Mouse (Mus musculus): ENCODE data around the gene Nup85. TPM values are rescaled to one million over a fixed set of nuclear protein-coding genes. Genes with fewer than 3 reads are reported as not detected.

Gene Nup85
- polyA plus RNA-seq, 1 experiment, result 99.9 TPM

- Histone ChIP-seq H3K4me1 (ENCODE audit: control insufficient read depth, insufficient read depth, low read length) (no peaks in the 10 kb centered on the region), H3K36me3 (ENCODE audit: control insufficient read depth, insufficient read depth, low read length, poor library complexity, severe bottlenecking) (peaks cover 25% of the 10 kb centered on the region), H3K4me3 (ENCODE audit: low read depth, low read length) (peak overlapping the region; percentile 99), H3K27ac (ENCODE audit: insufficient read depth, low read length) (peak overlapping the region; percentile 74), H3K9me3 (replicated peaks; ENCODE audit: control insufficient read depth, insufficient read depth, low read length, poor library complexity, severe bottlenecking) (no peaks in the 10 kb centered on the region; the same call in 1 of the 2 replicates), H3K27me3 (ENCODE audit: control insufficient read depth, insufficient read depth, low read length, poor library complexity, severe bottlenecking) (no peaks in the 10 kb centered on the region), H3K9ac (ENCODE audit: low read depth, poor library complexity, severe bottlenecking) (peak overlapping the region; percentile 90)
- TF ChIP-seq POLR2A (IDR thresholded peaks at IDR 0.05; ENCODE audit: insufficient read depth, low read length), result no peak
- no peak for TF ChIP-seq EP300 (IDR thresholded peaks at IDR 0.05; ENCODE audit: insufficient read depth, low read depth, low read length)
- no peak for TF ChIP-seq CTCF (IDR thresholded peaks at IDR 0.05; ENCODE audit: low read depth, low read length)
These were observed 828 bp upstream of the Nup85 start for GRCm38 (mm10) chr11:115563406-115563805.

DNA sequence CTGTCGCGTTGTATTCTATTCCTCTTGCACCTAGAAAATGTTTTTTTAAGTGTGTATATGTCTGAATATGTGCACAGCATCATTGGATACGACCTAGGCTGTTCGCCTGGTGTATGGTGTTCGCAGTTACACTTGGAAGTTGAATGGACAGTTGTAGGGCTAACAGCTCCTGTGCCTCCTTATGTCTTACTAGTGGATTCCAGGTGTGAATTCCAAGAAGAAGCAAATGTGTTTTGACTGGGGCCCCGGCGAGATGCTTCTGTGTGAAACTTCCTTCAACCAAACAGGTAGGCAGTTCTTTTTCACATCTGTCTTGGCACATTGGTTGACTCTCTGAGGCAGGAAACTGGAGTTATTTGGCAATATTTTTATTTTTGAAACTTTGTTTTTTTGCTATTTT lies 727 bp downstream of the Nup85 start:
- Histone ChIP-seq H3K4me3 (ENCODE audit: low read depth, low read length) (peak overlapping the region; percentile 99), H3K36me3 (ENCODE audit: control insufficient read depth, insufficient read depth, low read length, poor library complexity, severe bottlenecking) (peaks cover 33% of the 10 kb centered on the region), H3K9me3 (replicated peaks; ENCODE audit: control insufficient read depth, insufficient read depth, low read length, poor library complexity, severe bottlenecking) (no peaks in the 10 kb centered on the region; the same call in 1 of the 2 replicates), H3K27ac (ENCODE audit: insufficient read depth, low read length) (no peak overlapping the region), H3K27me3 (ENCODE audit: control insufficient read depth, insufficient read depth, low read length, poor library complexity, severe bottlenecking) (no peaks in the 10 kb centered on the region), H3K4me1 (ENCODE audit: control insufficient read depth, insufficient read depth, low read length) (no peaks in the 10 kb centered on the region), H3K9ac (ENCODE audit: low read depth, poor library complexity, severe bottlenecking) (peak overlapping the region; percentile 90)
- TF ChIP-seq POLR2A (IDR thresholded peaks at IDR 0.05; ENCODE audit: insufficient read depth, low read length), result no peak
- no peak for TF ChIP-seq CTCF (IDR thresholded peaks at IDR 0.05; ENCODE audit: low read depth, low read length)
- no peak for TF ChIP-seq EP300 (IDR thresholded peaks at IDR 0.05; ENCODE audit: insufficient read depth, low read depth, low read length)

DNA sequence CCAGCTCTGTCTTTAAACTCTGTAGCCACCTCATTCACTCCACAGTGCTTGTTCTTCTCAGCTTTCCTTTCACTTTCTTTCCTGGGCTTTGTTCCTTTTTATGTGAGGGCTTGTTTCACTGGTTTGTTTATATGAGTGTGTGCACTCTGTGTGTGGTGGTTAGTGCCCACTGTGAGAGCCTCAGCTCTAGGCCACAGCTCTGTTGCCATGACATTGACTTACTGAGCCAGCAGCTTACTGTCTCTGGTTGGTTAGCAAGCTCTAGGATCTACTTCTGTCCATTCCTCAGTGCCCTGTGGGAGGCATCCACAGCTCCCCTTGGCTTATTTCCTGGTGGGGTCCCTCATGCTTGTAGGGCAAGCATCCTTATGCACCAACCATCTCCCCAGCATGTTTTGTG lies 14.8 kb downstream of the Nup85 start:
- TF ChIP-seq POLR2A (IDR thresholded peaks at IDR 0.05; ENCODE audit: insufficient read depth, low read length), result no peak
- peaks cover 54% of the 10 kb centered on the region for H3K36me3 ChIP-seq (ENCODE audit: control insufficient read depth, insufficient read depth, low read length, poor library complexity, severe bottlenecking)

DNA sequence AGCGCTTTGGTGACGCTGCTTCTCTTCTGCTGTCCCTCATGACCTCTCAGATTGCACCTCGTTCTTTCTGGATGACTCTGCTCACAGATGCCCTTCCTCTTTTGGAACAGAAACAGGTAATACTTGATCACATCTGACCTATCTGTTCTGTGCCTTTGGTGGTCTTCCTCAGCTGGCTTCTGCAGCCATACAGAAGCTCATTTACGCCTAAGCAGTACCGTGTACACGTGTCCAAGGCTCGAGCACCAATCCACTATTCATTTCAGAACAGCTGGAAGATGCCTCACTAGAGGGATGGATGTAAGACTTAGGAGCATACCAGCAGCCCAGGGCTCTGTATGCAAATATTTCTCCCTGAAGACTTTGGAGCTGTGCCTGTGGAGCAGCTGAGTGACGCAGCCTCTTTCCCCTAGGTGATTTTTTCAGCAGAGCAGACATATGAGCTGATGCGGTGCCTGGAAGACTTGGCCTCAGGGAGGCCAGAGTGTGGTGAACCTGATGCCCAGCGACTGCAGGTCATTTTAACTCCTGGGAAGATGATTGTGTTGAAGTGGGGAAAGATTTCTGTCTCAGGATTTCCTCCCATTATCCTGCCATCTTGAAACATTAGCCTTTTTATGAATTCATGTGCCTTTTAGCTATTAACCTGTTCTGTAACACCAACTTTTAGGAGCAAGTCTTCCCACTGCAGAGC lies 18.8 kb downstream of the Nup85 start:
- Histone ChIP-seq H3K27ac (ENCODE audit: insufficient read depth, low read length) (0 out of 2 replicates have a peak overlapping the region, but pooled peaks have one; percentile 5), H3K4me1 (ENCODE audit: control insufficient read depth, insufficient read depth, low read length) (peaks cover 4% of the 10 kb centered on the region), H3K9me3 (replicated peaks; ENCODE audit: control insufficient read depth, insufficient read depth, low read length, poor library complexity, severe bottlenecking) (no peaks in the 10 kb centered on the region), H3K9ac (ENCODE audit: low read depth, poor library complexity, severe bottlenecking) (no peak overlapping the region), H3K27me3 (ENCODE audit: control insufficient read depth, insufficient read depth, low read length, poor library complexity, severe bottlenecking) (no peaks in the 10 kb centered on the region), H3K4me3 (ENCODE audit: low read depth, low read length) (no peak overlapping the region), H3K36me3 (ENCODE audit: control insufficient read depth, insufficient read depth, low read length, poor library complexity, severe bottlenecking) (peaks cover 83% of the 10 kb centered on the region)
- TF ChIP-seq POLR2A (IDR thresholded peaks at IDR 0.05; ENCODE audit: insufficient read depth, low read length) (no peak), EP300 (IDR thresholded peaks at IDR 0.05; ENCODE audit: insufficient read depth, low read depth, low read length) (no peak)

More for the DNA sequence above, 14.8 kb downstream of the Nup85 start:
- H3K4me1 ChIP-seq (ENCODE audit: control insufficient read depth, insufficient read depth, low read length), result no peaks in the 10 kb centered on the region
- H3K27ac ChIP-seq (ENCODE audit: insufficient read depth, low read length), result no peak overlapping the region
- H3K4me3 ChIP-seq (ENCODE audit: low read depth, low read length), result no peak overlapping the region
- H3K9ac ChIP-seq (ENCODE audit: low read depth, poor library complexity, severe bottlenecking), result no peak overlapping the region
- no peaks in the 10 kb centered on the region for H3K9me3 ChIP-seq (replicated peaks; ENCODE audit: control insufficient read depth, insufficient read depth, low read length, poor library complexity, severe bottlenecking)
- no peaks in the 10 kb centered on the region for H3K27me3 ChIP-seq (ENCODE audit: control insufficient read depth, insufficient read depth, low read length, poor library complexity, severe bottlenecking)

GRCm38 (mm10) chr11:115584376-115585073 lies 20.3 kb downstream of the Nup85 start:
- Histone ChIP-seq H3K27ac (ENCODE audit: insufficient read depth, low read length) (no peak overlapping the region), H3K27me3 (ENCODE audit: control insufficient read depth, insufficient read depth, low read length, poor library complexity, severe bottlenecking) (no peaks in the 10 kb centered on the region), H3K36me3 (ENCODE audit: control insufficient read depth, insufficient read depth, low read length, poor library complexity, severe bottlenecking) (peaks cover 80% of the 10 kb centered on the region), H3K9me3 (replicated peaks; ENCODE audit: control insufficient read depth, insufficient read depth, low read length, poor library complexity, severe bottlenecking) (no peaks in the 10 kb centered on the region), H3K4me3 (ENCODE audit: low read depth, low read length) (no peak overlapping the region), H3K9ac (ENCODE audit: low read depth, poor library complexity, severe bottlenecking) (no peak overlapping the region), H3K4me1 (ENCODE audit: control insufficient read depth, insufficient read depth, low read length) (peaks cover 9% of the 10 kb centered on the region)
- TF ChIP-seq CTCF (IDR thresholded peaks at IDR 0.05; ENCODE audit: low read depth, low read length) (no peak), POLR2A (IDR thresholded peaks at IDR 0.05; ENCODE audit: insufficient read depth, low read length) (no peak), EP300 (IDR thresholded peaks at IDR 0.05; ENCODE audit: insufficient read depth, low read depth, low read length) (no peak)

DNA sequence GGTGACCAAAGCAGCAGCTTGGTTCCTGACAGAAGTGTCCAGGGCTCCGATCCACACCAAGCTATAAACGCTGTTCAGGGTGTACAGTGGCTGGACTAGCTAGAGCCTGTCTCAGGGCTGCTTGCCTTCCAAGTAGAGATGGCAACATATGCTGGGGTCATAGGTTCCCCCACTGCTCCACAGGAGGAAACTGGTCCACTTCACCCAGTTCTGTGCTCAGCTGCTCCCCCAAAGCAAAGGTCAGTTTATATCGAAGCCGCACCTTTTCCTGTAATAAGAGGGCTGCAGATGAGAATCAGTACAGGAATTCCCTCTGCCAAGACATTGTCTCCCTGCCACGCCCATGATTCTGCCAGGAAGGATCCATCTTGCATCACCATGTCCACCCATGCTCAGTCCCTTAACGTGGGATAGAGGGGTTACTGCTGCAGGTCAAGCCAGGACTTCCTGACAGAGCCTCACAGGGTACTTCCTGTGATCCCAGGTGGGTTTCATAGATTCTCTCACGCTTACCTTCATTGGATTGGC lies 21.4 kb downstream of the Nup85 start:
- Histone ChIP-seq H3K27ac (ENCODE audit: insufficient read depth, low read length) (no peak overlapping the region), H3K4me3 (ENCODE audit: low read depth, low read length) (no peak overlapping the region), H3K27me3 (ENCODE audit: control insufficient read depth, insufficient read depth, low read length, poor library complexity, severe bottlenecking) (no peaks in the 10 kb centered on the region), H3K36me3 (ENCODE audit: control insufficient read depth, insufficient read depth, low read length, poor library complexity, severe bottlenecking) (peaks cover 83% of the 10 kb centered on the region), H3K9ac (ENCODE audit: low read depth, poor library complexity, severe bottlenecking) (no peak overlapping the region), H3K9me3 (replicated peaks; ENCODE audit: control insufficient read depth, insufficient read depth, low read length, poor library complexity, severe bottlenecking) (no peaks in the 10 kb centered on the region), H3K4me1 (ENCODE audit: control insufficient read depth, insufficient read depth, low read length) (peaks cover 9% of the 10 kb centered on the region)
- TF ChIP-seq POLR2A (IDR thresholded peaks at IDR 0.05; ENCODE audit: insufficient read depth, low read length), result no peak
- no peak for TF ChIP-seq CTCF (IDR thresholded peaks at IDR 0.05; ENCODE audit: low read depth, low read length)
- TF ChIP-seq EP300 (IDR thresholded peaks at IDR 0.05; ENCODE audit: insufficient read depth, low read depth, low read length), result no peak
